Mouse (Mus musculus) spleen, postnatal 4 days (tissue): ENCODE results near the gene Agap1.

Experiments
- DNase-seq, 2 experiments: peaks; one replicate each; pipeline ENCODE4 v3.0.0; 2022; ENCODE audit warnings: low spot score in 2 of 2

Gene Agap1

DNA sequence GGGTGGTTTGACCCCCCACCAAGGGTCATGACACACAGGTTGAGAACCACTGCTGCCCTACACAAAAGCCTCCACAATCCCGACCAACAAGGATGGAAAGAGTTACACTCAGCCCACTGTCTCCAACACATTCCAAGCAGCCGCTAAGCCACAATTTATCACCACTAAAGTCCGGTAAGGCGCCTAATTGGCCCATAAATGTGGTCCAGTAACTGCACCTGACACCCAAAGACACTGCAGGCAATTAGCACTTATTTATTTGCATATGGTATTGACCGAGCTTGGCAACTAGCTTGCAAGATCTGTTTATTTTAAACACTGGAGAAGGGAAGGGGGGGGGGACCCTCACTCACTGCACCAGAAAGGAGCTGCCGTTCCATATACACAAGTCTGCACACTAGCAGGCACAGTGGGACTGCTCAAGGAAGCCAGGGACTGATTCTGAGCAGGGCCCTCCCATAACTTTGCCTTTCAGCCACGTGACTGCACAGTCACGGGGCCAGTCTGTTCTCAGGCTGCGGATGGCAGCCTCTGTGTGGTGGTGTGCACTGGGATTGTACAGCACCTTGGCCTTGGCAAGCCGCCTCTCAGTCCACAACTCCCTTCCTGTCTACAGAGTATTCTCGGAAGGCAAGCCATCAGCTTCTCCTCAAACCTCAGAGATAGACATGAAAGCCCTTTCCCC lies 445.3 kb downstream of the Agap1 start:
- DNase-seq: no peak

DNA sequence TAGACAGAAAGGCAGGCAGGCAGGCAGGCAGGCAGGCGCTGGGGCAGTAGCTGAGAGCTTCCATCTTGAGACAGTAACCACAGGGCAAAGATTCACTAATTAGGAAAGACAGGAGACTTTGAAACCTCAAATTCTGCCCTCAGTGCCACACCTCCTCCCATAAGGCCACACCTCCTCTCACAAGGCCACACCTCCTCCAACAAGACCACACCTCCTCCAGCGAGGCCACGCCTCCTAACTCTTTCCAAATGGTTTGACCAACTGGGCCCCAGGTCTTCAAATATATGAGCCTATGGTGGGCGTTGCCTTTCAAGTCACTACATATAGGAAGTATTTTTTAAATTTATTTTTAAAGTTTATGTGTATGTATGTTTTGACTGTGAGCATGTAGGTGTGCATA lies 446.8 kb downstream of the Agap1 start:
- DNase-seq: no peak

DNA sequence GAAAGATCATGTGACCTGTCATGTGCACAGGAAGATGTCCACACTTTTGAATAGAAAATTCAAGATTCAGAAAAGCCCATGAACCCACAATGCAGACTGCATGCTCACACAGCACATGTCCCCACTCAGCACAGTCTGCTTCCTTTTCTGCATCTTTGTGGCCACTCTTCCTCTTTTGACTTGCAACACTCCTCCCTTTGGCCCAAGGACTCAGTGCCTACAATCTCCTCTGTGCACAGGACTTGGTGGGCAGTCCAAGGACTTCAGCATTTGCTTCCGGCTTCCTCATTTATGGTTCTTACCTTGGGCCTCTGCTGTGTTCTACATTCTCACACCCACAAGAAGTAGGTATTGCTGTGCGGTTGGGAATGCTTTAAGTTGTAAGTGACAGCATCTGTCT lies 447.6 kb downstream of the Agap1 start:
- no peak for DNase-seq

DNA sequence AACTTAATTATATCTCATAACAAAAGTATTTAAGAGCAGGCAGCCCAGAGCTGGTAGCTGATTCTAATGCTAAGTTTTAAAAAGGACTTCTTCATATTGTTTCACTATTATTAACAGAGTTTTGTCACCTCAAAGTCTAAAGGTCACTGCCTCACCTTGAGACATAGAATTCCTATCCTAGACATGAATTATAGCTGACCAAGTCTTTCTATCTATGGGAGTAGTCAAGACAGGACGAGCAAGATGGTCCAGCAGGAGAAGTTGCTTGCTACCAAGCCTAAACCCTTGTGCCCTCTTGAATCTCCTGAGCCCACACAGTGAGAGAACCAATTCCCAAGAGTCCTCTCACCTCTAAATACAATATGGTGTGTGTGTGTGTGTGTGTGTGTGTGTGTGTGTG lies 448.0 kb downstream of the Agap1 start:
- DNase-seq: no peak

DNA sequence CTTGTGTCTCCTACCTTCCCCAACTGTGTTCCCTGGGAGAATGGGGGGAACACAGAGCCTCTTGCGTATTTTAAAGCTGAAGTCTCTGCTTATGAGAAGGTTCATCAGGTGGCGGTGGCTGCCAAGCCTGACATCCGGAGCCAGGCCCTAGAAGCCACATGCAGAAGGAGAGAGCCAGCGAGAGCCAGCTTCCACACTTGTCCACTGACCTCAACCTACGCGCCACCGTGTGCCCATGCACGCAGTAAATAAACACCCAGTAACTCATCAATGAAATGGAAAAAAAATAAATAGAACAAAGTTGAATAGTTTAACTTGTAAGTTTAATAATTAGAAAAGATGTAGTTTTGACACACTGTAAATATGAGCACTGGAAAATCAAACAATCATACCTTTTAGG lies 455.2 kb downstream of the Agap1 start:
- DNase-seq: no peak

DNA sequence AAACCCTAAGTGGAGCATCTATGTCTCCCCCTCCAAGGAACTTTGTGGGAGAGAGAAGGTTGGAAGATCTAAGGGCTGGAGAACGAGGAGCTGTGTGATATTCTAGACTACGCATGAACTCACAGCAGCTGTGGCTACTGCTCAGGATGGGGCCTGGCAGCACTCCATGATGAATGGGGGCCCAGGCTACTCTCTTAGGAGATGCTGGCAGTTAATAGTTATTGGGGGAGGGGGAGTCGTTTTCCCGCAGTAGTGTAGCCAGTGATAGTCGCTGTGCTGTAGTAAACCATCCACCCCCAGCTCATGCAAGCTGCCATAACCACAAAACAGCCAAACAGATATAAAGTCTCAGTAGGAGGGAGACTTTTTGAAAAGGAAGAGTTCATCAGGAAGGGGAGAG lies 457.8 kb downstream of the Agap1 start:
- DNase-seq: no peak

DNA sequence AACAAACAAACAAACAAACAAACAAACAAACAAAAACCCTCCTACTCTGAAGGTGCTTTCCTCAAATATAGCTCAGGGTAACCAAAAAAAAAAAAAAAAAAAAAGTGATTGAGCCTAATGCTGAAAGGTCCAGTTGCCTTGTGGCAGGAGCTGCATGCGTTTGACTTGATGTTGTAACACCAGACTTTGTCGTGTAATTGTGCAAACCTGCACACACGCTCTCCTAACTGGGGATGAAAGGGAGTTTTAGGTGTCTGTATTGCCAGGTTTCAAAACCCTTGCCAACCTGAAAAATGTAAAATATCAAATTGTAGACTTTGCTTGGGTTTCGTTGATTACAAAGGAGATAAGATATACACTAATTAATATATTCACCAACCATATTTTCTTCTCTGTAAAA lies 459.0 kb downstream of the Agap1 start:
- DNase-seq: no peak

DNA sequence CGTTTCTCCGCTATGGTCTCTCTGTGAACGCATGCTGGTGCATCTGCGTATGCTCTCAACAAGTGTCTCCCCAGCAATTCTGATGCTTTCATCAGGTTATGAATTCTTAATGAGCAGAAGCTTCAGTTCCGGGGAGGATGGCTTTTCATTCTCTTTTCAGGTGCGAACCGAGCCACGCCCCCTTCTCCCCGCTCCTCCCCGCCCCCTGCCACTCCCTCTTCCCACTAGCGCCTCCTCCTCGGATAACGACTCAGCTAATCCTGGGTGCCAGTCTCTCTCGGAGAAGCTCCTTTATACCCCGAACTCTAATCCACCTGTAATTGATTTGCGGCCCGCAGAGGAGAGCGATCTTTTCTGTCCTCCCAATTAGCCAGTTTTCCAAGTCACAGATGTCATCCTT lies 463.5 kb downstream of the Agap1 start:
- DNase-seq: no peak

DNA sequence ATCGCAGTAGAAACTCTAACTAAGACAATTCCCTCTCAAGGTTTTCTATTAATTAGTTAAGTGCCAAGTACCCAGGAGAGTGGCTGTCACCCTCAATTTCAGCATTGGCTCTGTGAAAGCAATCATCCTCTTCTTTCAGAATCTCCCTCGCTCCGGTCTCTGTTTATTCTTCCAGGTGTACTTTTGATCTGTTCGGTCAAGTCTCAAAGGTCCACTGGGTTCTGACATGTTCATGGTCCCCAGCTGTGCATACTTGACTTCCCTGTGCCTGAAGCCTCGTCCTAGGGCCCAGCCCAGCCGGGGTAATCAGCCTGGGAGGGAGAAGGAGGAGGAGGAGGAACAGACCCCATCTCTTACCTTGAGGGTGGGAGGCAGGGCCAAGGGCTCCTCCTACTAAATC lies 464.6 kb downstream of the Agap1 start:
- no peak for DNase-seq

DNA sequence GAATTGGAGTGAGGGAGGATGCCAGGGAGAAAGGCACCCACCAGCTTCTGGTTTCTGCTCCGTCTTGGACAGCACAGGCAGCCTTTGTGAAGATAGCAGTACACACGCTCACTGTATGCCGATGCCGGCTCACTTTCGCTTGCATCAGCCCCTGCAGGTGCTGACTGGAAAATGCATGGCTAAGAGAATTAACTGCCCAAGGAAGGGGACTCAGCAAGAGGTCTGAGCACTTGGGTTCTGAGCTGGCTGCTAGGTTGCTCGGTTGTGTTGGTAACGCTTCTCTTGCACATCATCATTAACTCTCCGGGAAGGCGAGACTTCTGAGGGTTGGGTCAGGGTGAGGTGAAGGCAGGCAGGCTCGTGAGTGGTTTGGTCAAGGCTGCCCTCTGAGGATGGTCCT lies 467.2 kb downstream of the Agap1 start:
- no peak for DNase-seq

DNA sequence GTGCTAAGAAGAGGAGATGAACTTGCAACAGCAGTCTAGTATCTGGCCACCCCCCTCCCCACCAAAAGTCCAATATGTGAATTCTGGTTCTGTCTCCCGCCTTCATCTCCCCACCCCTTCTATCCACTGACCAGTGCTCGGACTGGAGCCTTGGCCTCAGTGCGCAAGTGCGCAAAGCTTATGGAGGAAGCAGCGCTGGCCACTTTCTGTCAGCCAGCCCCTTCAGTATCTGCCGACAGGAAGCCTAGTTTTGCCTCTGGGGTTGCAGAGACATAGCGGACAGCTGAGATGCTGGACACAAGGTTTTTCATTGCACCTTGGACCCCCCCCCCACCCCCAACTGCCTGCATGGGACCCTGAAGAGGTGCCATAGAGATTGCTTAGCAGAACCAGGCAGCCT lies 467.7 kb downstream of the Agap1 start:
- no peak for DNase-seq

DNA sequence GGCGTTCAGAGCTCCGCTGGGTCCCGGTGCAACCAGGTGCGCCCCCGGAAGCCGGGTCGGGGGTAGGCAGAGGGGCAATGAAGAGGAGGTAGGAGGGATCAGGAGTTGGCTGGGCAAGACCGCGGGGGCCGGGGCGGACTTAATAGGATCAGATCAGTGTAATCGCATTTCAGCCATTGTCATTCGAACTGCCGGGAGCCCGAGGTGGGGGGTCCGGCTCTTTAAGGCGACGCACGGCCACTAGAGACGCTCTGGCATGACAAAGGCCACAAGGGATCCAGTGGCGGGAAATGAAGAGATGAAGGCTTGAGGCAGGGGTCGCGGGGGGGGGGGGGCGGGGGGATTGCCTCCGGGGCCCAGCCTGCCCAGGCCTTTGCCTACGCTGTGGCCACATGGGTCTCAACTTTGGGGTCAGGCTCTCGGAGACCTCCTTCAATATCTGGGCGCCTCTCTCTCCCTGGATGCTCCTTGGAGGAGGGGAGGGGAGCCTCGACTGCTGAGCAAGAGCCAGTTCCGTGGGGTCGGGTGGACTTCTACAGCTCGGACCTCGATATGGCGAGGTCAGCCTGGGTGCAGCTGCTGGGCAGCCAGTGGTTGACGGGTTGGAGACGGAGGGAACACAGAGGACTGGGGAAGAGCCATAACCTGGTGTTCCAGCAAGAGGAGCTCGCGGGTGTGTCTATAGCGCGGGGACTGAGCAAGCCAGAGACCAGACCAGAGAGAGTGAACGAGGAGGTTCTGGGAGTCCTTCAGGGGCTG lies 468.5 kb downstream of the Agap1 start:
- DNase-seq: no peak

DNA sequence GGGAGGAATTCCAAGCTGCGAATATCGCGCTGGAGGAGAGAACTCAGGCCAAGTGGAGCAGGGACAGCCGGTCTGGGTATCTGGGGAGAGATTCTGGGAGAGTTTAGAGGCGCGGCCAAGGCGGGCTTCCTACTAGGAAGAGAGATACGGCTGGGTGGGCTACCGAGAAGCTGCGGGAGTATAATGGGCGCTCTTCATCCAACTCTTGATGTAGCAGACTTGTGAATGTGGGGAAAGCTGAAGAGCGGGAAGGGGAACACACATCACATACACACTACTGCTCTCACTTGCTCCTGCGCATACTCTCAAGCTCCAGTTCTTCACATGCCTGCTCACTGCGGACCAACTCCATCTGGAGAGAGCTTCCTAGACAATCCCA lies 469.0 kb downstream of the Agap1 start:
- no peak for DNase-seq

DNA sequence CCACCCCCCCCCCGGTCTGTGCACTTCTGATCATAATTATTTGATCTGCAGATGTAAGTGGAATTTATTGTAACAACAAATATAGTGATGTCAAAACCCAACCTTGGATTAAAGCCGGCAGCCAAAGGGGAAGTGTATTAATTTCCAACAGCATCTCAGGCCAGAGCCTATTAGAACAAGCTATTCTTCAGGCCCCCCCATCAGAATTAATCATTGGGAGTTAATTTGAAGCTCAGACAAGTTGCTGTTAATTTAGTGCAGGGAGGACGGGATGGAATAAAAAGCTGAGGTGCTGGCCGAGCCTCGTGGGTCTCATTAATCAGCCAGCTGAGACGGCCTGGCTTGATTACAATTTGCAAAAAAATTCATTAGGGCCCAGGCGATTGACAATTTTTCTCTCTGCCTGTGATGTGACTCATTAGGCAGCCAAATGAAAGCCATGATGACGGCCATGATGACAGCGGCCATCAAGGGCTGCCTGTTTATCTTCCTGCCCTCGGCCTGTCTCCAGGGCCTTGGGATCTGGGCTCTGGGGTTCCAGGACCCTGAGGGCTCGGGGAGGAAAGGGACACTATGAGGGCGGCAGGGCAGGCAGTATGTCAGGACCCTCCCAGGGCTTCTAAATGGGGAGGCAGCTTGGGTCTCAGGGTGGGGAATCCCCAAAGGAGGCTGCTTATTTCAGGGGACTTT lies 471.0 kb downstream of the Agap1 start:
- DNase-seq: no peak

DNA sequence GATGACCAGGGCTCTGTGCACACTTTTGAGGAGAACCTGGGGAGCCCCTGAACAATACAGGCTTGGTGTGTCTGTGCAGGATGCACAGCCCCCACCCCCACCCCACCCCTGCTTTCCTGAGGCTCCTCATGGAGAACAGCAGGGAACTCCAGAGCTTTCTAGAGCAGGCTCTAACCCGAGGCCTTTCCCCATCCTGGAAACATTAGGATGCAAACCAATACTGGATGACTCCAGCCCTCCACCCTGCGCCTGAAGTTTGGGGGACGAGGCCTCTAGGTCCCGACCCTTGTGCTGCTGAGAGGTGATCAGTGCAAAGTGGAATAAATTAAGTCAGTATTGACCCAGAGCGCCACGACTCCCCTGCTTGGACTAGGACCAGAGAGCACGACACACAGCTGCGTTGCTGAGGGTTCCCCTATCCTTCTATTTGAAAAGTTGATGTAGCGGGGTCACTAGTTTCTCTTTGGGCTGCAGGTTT lies 472.0 kb downstream of the Agap1 start:
- DNase-seq: no peak

DNA sequence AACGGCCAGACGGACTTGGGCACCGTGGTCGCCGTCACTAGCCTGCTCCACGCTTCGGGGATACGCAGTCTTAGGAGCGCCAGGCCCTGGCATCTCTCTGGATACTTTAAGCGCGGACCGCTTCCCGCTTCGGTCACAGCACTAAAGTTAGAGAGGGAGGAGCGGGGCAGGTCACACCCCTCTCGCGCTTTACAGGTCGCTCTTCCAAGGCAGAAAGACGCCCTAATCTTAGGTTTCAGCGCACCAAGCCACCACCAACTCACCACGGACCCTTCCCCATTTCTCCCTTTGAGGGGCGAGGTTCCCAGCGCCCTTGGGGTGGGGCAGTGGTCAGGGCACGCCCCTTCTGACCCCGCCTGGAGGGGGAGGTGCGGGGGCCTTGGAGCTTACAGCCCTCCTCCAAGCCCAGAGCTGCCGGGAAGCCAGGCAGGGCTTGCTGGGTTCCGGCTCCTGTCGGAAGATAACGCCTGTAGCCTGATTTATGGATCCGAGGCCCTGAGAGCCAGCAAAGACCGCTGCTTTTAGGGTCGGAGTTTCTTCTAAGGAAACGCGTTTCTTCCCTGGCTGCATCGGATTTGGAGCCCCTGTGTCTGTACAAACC lies 472.6 kb downstream of the Agap1 start:
- DNase-seq: no peak

DNA sequence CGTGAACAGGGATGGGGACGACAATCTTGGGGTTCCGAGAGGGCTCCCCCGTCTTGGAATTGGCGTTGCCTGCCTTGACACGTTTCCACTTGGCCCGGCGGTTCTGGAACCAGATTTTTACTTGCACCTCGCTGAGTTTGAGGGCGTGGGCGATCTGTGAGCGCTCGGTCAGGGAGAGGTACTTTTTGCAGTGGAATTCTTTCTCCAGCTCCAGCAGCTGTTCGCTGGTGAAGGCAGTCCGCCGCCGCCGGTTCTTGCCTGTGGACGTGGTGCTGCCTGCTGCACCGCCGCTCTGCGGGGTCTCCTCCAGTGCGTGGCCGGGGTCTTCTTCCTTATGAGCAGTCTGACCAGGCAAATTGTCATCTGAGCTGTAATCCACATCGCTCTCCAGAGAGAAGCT lies 474.1 kb downstream of the Agap1 start:
- no peak for DNase-seq

DNA sequence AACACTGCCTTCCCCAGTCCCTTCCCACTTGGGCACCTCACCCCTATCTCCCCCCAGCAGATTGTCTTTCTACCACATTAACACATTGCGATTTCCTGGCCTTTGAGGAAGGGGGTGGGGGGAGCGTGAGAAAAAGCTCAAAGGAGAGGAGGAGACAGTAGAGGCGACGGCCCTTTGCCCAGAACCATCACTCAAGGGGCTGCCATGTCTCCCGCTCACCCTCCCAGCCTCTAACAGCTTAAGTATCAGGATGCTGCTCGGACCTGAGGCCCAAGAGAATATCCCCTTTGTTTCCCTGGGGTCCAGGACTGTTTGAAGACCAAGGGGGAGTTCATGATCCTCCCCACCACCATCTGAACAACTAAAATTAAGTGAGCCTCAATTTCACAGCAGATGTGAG lies 474.6 kb downstream of the Agap1 start:
- DNase-seq: no peak

DNA sequence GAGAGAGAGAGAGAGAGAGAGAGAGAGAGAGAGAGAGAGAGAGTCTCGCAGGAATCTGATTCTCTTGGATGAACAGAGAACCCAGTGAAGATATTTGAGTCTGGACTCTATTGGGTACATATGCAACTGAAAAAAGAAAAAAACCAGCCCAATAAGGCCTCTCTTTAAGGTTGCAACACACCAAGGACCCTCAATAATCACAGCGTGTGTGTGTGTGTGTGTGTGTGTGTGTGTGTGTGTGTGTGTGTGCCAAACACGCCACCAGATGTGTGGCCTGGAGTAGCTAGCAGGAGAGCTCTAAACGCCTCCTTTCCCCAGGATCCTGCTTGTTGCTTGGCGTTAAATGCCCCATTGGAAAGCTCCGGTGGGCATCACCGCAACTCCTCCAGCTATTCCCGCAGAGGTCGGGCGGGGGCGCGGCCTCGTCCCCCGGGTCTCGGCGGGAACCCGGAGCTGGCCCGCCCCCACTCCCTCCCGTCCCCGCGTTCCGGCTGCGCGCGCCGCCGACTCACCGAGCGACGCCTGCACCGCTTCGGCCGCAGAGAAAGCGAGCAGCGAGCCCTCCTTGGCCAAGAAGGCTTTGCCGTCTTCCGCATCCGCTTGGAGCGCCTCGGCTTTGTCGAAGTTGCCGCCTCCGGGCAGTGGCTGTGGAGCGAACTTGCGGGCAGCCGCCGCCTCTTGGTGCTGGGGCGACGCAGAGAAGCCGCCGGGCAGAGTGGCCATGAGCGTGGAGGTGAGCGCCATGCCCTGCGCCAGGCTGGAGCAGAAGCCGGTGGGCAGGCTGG lies 475.3 kb downstream of the Agap1 start:
- DNase-seq: no peak

DNA sequence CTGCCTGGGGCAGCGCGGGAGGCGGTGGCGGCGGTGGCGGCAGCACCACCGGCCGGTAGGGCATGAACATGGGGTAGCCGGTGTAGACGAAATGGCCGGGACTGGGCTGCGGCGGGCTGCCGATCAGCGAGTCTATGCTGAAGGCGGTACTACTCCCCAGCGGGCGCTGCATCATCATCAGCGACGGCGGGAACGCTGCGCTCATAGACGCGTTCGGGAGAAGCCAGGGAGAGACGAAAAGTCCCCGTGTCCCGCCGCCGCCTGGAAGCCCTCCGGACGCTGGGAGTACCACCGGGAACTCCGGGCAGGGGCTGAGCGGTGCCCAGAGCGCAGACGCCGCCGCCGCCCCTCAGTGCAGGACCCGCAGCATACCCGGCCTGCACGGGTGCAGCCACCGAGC lies 475.9 kb downstream of the Agap1 start:
- no peak for DNase-seq

DNA sequence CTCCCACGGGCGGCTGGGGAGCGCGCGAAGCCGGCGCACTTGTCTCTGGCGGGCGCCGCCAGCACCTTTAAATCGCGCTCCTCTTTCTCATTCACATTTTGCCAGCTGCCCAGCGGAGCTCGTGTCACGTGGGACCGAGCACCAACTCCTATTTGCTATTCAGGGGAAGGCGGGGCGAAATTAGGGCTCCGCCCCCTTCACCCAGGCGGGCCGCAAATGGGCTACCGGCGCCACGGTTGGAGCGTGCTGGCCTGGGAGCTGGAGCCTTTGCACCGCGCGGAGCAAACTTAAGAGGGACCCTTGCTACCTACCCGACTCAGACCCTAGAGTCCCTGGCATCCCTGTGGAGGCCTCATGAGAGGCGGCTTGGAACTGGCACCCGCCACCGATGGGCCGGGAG lies 476.5 kb downstream of the Agap1 start, which contains the start of gene Gbx2:
Gbx2 (minus strand) TSS at position 60 of the 400 bp plus-strand sequence.
- peak in 1 of 2 experiments; percentile 43 for DNase-seq

DNA sequence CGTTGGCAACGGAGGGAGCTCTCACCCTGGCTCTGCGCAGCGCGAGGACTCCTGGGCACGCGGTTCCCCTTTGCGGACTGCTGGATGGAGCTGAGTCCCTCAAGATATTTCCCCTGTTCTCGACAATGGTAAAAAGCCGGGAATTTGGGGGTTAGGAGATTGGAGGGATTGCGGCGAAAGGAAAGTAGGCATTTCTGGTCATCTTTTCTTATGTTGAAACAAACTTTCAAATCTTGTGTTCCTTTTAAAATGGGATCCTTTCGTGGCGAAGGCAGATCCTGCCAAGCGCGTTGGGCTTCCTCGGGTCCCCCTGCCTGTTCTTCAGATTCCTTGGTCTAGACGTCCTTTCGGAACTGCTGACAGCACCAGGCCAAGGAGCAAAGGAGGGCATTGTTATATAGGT lies 477.4 kb downstream of the Agap1 start:
- no peak for DNase-seq
